Mouse (Mus musculus): ENCODE results near the gene Gltp.

Gltp gene

GRCm38 (mm10) chr5:114666659-114667058 is 24.1 kb downstream of the Gltp start:
- in situ Hi-C loops (cut with MboI; ENCODE audit: unreplicated experiment in 2 of 2) = loop anchor here (5.0 kb wide), 1 partner anchor 34 kb away; no protein-coding TSS in a partner anchor

DNA sequence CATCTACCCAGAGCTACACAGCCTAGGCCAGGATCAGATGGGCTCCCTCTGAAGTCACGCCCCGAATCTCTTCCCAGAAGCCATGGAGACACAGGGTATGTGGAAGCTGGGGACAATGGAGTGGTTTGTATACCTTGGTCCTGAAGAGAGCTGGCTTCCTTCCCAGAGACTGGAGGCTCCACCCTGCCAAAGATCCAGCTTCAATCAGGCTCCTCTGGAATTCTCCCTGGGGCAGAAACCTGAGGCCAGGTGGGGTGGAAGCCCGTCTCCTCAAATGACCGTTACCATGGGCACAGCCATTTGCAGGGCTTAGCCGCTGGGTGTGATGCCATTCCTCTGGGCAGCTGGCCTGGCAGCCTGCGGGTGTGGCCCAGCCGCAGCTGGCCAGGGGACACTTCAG is 26.0 kb downstream of the Gltp start:
- in situ Hi-C loops (cut with MboI; ENCODE audit: unreplicated experiment in 2 of 2) = loop anchor here (5.0 kb wide), 1 partner anchor 32 kb away; no protein-coding TSS in a partner anchor

DNA sequence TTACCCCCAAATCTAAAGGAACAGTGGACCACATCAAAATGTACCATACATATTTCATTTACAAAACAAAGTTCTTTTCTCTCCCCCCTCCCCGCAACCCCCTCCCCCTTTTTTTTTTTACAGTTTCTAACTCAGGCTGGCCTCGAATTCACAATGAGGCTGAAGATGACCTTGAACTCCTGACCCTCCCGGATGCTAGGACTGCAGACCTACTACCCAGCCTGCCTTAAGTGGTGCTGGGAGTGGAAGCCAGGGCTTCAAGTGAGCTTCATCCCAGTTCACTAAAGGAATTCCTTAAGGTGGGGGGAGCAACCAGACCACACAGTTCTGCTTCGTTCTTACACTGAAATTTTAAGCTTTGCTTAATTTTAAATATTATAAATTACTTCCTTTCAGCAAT is 26.6 kb downstream of the Gltp start:
- in situ Hi-C loops (cut with MboI; ENCODE audit: unreplicated experiment in 2 of 2) = no loop called here

- in situ Hi-C loops (cut with MboI; ENCODE audit: unreplicated experiment in 2 of 2) = no loop called here
Measured at GRCm38 (mm10) chr5:114661029-114661428, 29.8 kb downstream of the Gltp start.

DNA sequence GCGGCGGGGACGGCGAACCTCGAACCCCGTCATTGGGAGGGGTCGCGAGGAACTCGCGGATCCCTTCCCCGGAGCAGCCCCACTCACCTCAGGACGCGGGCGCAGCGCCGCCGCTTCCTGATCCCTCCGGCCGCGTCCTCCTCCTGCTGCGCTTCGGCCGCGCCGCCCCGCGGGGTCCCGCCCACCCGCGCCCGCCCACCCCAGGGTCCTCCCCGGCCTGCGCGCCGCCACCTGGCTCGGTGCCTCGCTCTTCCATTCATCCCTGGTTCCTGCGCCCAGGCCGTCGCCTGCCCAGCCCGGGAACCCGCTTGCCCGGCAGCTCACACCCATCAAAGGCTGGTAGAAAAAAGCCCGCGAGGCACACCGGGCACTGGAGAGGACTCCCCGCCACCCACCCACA is 32.5 kb downstream of the Gltp start, which contains the start of gene Trpv4:
Gene Trpv4, minus strand, starts transcription at position 167 of the 400 bp plus-strand sequence.
- in situ Hi-C loops (cut with MboI; ENCODE audit: unreplicated experiment in 2 of 2) = no loop called here

- in situ Hi-C loops (cut with MboI; ENCODE audit: unreplicated experiment in 2 of 2) = no loop called here
Measured at GRCm38 (mm10) chr5:114657426-114657825, 33.4 kb downstream of the Gltp start.

- in situ Hi-C loops (cut with MboI; ENCODE audit: unreplicated experiment in 2 of 2) = no loop called here
Measured at GRCm38 (mm10) chr5:114656305-114656704, 34.5 kb downstream of the Gltp start.

- in situ Hi-C loops (cut with MboI; ENCODE audit: unreplicated experiment in 2 of 2) = no loop called here
Measured at GRCm38 (mm10) chr5:114655721-114656120, 35.1 kb downstream of the Gltp start.

GRCm38 (mm10) chr5:114653656-114654437 is 36.9 kb downstream of the Gltp start:
- in situ Hi-C loops (cut with MboI; ENCODE audit: unreplicated experiment in 2 of 2) = no loop called here

DNA sequence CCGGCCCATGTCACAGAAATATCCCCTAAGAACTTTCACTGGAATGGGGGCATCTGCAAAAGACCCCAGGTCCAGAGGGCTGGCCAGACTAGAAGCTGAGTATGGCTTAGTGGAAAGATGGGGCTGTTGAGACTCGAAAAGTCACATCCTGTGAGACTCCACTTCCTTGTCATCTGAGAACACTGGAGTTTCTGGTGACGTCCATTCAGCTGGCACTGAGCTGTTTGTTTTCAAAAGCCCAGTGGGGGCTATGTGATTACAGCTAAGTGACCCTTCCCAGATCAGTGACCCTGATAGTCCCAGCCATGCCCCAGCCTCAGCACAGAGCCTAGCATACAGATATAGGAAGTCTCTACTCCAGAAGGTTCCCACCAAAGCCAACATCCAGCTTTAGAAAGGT is 39.3 kb downstream of the Gltp start:
- in situ Hi-C loops (cut with MboI; ENCODE audit: unreplicated experiment in 2 of 2) = no loop called here

DNA sequence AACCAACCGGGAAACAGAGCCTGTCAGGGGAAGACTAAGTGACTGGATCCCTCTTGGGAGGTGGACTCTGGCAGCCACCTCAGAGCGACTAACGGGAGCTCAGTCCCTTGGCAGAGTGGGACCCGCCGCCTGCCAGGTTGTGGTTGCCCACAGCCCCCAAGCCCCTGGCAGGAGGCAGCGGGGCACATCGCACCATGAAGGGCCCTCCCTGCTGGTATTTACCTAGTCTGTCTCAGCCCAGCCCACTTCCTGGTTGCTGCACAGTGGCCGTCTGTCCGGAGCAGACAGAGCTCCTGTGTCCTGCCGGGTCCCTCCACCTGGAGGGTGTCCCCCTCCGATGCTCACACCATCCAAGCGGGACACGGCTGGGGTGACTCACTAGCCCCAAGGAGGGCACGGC is 39.8 kb downstream of the Gltp start:
- in situ Hi-C loops (cut with MboI; ENCODE audit: unreplicated experiment in 2 of 2) = no loop called here

DNA sequence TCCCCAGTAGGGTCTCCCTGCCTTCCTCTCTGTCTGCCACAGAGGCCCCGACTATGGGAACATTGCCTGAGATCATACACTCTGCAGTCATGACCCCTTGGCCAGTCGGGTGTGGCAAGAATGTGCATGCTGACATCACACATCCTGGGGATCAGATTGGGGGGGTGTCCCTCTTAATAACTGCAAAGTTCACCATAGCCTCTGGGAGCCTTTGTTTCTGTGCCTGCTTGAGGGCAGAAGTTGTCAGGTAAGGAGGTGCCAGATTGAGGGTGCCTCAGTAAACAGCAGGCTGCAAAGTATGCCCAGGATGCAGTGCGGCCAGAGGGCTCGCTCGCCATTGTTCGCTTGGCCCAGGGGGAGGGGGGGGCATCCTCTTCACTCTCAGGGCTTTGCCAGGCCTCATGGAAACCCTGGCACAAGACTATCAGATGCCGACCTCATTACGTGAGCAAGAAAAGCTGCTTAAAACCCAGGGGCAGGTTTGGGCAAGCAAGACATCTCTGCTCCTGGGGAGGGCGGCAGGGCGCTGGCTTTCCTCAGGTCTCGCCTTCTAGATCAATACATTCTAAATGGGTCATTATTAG is 42.0 kb downstream of the Gltp start:
- in situ Hi-C loops (cut with MboI; ENCODE audit: unreplicated experiment in 2 of 2) = no loop called here

GRCm38 (mm10) chr5:114647211-114647974 is 43.4 kb downstream of the Gltp start:
- in situ Hi-C loops (cut with MboI; ENCODE audit: unreplicated experiment in 2 of 2) = no loop called here

DNA sequence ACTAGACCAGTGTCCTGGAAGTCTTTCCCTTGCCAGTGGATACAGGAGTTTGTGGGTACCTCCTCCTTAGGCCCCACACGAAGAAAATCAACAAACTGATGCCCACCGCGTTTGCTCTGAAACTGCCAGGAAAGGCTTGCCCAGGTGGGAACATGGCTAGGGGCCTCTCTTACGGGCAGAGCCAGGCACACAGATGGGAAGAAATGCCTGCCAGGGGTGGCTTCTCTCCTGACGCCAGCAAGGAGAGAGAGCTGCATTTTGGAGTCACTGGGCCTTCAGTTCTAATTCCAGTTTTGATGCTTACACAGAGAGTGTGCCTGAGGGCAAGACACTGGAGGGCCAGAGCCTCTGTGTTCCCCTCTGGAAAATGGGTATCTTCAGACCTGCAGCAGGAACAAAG is 44.9 kb downstream of the Gltp start:
- in situ Hi-C loops (cut with MboI; ENCODE audit: unreplicated experiment in 2 of 2) = no loop called here

GRCm38 (mm10) chr5:114644918-114645317 is 45.9 kb downstream of the Gltp start:
- in situ Hi-C loops (cut with MboI; ENCODE audit: unreplicated experiment in 2 of 2) = no loop called here

DNA sequence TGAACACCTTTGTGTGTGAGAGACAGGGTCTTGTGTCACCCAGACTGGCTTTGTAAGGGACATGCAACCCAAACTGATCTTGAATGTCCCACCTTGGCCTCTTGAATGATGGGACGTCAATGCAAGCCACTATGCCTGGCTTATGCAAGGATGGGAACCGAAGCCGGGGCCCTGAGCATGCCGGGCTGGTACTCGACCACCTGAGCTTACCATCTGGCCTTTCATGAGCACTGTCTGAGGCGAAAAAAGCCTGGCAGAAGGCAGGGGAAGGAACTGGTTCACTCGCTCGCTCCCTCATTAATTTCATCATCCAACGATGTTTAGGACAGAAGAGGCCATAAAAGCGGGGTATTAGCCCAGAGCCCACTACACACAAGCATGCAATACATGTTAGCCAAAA is 50.0 kb downstream of the Gltp start:
- in situ Hi-C loops (cut with MboI; ENCODE audit: unreplicated experiment in 2 of 2) = no loop called here

DNA sequence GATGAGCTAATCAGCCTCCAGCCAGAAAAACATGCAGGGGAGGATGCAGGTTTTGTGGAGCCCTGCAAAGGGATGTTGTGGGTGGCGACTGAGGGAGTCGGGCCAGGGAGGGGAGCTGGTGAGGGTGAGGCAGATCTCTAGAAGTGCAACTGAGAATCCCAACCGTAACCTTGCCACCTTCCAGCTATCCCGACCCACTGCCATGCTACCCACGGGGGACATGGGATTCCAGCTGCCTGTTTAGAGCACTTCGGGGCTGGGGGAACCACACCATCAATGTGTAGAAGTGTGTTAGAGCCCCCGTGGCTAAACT is 51.2 kb downstream of the Gltp start:
- in situ Hi-C loops (cut with MboI; ENCODE audit: unreplicated experiment in 2 of 2) = loop anchor here in 1 of 2 experiments (5.0 kb wide), 1 partner anchor 268 kb away; no protein-coding TSS in a partner anchor

- in situ Hi-C loops (cut with MboI; ENCODE audit: unreplicated experiment in 2 of 2) = loop anchor here in 1 of 2 experiments (5.0 kb wide), 1 partner anchor 268 kb away; no protein-coding TSS in a partner anchor
Measured at GRCm38 (mm10) chr5:114638769-114639644, 51.8 kb downstream of the Gltp start.

DNA sequence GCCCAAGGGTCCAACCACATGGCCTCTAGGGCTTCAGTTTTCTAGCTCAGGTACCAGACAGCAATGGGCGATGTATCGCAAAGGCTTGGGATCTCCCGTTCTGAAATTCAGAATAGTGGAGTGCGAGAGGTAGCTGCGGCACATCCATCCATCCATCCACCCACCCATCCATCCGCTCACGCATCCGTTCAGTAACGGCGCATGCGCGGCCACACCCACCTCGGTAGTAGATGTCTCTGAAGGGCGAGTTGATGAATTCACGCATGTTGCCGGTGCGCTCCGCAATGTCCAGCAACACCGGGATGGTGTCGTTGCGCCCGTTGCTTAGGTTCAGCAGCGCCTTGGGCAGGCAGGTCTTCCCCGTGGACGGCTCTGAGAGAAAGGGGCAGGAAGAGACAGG is 54.7 kb downstream of the Gltp start:
- in situ Hi-C loops (cut with MboI; ENCODE audit: unreplicated experiment in 2 of 2) = loop anchor here in 1 of 2 experiments (5.0 kb wide), 1 partner anchor 271 kb away; no protein-coding TSS in a partner anchor

DNA sequence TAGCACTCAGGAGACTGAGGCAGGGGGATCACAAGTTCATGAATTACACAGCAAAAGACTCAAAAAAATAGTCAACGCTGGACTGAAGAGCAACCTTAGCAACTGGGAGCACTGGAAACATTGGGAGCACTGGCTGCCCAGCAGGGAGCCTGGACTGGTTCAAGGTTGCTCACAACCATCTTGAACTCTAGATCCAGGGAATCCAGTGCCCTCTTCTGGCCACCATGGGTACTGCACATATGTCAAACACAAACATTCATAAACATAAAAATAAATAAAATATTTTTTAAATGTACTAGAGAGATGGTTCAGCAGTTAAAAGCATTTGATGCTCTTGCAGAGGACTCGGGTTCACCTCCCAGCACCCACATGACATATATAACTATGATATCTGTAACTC is 59.4 kb downstream of the Gltp start:
- in situ Hi-C loops (cut with MboI; ENCODE audit: unreplicated experiment in 2 of 2) = loop anchor here (5.0 kb wide), 2 partner anchors 36 to 276 kb away; no protein-coding TSS in a partner anchor
